Mouse (Mus musculus) limb, embryonic 12.5 days (tissue): ENCODE data around the gene Rbbp4. TPM values are rescaled to one million over a fixed set of nuclear protein-coding genes. Genes with fewer than 3 reads are reported as not detected.

Experiments used
- ATAC-seq: fragments of 200-750 bp; cut with Nextera tagmentation; 2 replicates; pipeline ENCODE4 v1.8.0; 2017; ENCODE audit warnings: low read depth, moderate TSS enrichment; ENCODE audit not compliant: insufficient number of reproducible peaks, insufficient read depth, low FRiP score, low TSS enrichment
- H3K27ac ChIP-seq: fragments of 300-500 bp; sonication (generic); 2 replicates; pipeline ENCODE4 v1.5.1; 2016; ENCODE audit warnings: mild to moderate bottlenecking, moderate library complexity
- H3K27me3 ChIP-seq: fragments of 300-500 bp; sonication (generic); 2 replicates; pipeline ENCODE4 v1.6.1; 2016; ENCODE audit warnings: mild to moderate bottlenecking, moderate library complexity
- H3K36me3 ChIP-seq: fragments of 300-500 bp; sonication (generic); 2 replicates; pipeline ENCODE4 v1.6.1; 2016; ENCODE audit warnings: mild to moderate bottlenecking, moderate library complexity
- H3K4me1 ChIP-seq: fragments of 300-500 bp; sonication (generic); replicated peaks from 2 replicates; pipeline ENCODE4 v1.6.1; 2016
- H3K4me2 ChIP-seq: fragments of 300-500 bp; sonication (generic); 2 replicates; pipeline ENCODE4 v1.6.1; 2016; ENCODE audit warnings: mild to moderate bottlenecking, moderate library complexity
- H3K4me3 ChIP-seq: fragments of 300-500 bp; sonication (generic); replicated peaks from 2 replicates; pipeline ENCODE4 v1.5.1; 2016; ENCODE audit warnings: mild to moderate bottlenecking
- H3K9ac ChIP-seq: fragments of 300-500 bp; sonication (generic); replicated peaks from 2 replicates; pipeline ENCODE4 v1.6.1; 2016; ENCODE audit warnings: mild to moderate bottlenecking, moderate library complexity
- H3K9me3 ChIP-seq: fragments of 300-500 bp; sonication (generic); 2 replicates; pipeline ENCODE4 v1.6.1; 2016; ENCODE audit warnings: mild to moderate bottlenecking, moderate library complexity
- WGBS: fragments of 180-500 bp; shearing (Covaris S2); methylation state at CpG from one replicate; pipeline ENCODE4 v1.1.7; 2016; 5-methylcytosine and 5-hydroxymethylcytosine counted together
- polyA plus RNA-seq: library from polyadenylated mRNA; unstranded; fragments of >200 nt; fragmentation: Nextera tagmentation; extraction: Ambion mirVana; gene quantifications from 2 replicates; pipeline ENCODE4 v1.2.1, GENCODE M21; 2016

The Rbbp4 gene
- polyA plus RNA-seq, 1 experiment from 2014 or later = 606 TPM

DNA sequence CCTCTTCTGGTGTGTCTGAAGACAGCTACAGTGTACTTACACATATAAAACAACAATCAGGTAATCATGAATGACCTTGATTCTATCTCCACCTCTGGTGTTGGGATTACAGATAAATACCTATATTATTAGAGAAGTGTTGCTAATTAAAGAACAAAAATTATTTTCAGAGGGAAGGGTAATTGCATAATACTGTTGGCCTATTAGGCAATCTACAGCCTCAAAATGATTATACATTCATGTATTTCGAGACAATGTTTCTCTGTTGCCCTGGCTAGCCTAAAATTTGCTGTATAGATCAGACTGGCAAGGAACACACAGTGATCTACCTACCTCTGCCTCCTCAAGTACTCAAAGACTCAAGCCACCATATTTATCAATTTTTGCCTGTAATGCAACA is 11.7 kb downstream of the Rbbp4 start:
- ATAC-seq = no peak
- Histone ChIP-seq H3K4me1 (no peaks in the 10 kb centered on the region), H3K9ac (no peak overlapping the region)

DNA sequence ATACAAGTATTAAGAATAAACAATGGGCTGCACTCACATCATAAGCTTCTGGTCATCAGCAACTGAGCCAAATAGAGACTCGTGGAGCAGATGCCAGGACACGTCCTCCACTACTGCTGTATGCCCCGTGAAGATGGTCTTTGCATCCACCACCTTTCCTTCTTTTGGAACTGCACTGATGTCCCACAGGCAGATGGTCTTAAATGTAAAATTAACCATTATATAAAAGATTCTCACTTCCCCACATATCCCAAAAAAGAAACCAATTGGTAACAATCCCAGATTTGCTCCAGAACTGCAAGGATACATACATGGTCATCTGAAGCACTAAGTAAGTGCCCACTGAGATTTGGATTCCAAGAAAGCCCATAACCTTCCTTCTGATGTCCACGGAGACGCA is 13.1 kb downstream of the Rbbp4 start:
- Histone ChIP-seq H3K9me3 (no peaks in the 10 kb centered on the region), H3K4me1 (no peaks in the 10 kb centered on the region), H3K4me3 (no peak overlapping the region), H3K4me2 (no peak overlapping the region), H3K36me3 (peaks cover 92% of the 10 kb centered on the region), H3K27me3 (no peaks in the 10 kb centered on the region), H3K9ac (no peak overlapping the region), H3K27ac (no peak overlapping the region)
- ATAC-seq = no peak
- 95% methylated on average over 5 of the region's 5 CpGs for WGBS

More for the DNA sequence above, 11.7 kb downstream of the Rbbp4 start:
- Histone ChIP-seq H3K9me3 (no peaks in the 10 kb centered on the region), H3K27me3 (no peaks in the 10 kb centered on the region), H3K36me3 (peaks cover 92% of the 10 kb centered on the region), H3K4me3 (no peak overlapping the region), H3K27ac (no peak overlapping the region), H3K4me2 (no peak overlapping the region)
- WGBS = 94% methylated on average over 1 of the region's 1 CpGs

DNA sequence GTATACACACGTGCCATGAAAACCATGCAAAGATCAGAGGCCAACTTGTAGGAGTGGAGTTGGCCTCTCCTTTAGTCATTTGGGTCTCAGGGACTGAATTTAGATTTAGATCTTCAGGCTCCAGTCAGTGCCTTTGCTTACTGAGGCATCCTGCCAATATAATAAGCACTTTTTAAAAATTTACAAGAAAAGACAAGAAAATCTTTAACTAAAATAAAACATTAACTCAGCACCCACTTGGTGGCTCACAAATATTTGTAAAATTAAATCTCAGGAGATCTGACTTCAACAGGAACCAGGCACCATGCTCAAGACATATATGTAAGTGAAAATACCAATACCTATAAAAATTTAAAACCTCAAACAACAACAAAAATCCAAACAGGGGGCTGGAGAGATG is 14.3 kb downstream of the Rbbp4 start:
- no peaks in the 10 kb centered on the region for H3K4me1 ChIP-seq
- 95% methylated on average over 1 of the region's 1 CpGs for WGBS

DNA sequence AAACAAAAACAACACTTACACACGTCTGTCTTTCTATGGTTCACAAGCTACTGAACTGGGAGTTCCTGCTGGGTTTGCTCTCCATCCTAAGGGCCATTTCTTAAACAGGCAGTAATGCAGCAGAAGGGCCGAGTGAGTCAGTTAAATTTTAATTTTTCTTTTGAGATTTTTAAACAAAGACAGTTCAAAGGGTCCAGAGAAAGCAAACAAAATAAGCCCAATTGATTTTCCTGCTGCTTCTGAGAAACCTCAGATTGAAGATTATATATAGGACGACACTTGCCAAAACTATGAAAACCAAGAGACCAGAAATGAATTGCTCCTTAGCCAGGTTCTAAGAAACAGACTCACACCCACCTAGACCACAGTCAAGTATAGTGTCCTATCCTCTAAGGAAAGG is 21.3 kb downstream of the Rbbp4 start:
- H3K9me3 ChIP-seq = no peaks in the 10 kb centered on the region
- ATAC-seq = no peak
- H3K4me2 ChIP-seq = no peak overlapping the region
- H3K27me3 ChIP-seq = no peaks in the 10 kb centered on the region
- 89% methylated on average over 3 of the region's 3 CpGs for WGBS
- H3K36me3 ChIP-seq = peaks cover 99% of the 10 kb centered on the region
- H3K9ac ChIP-seq = no peak overlapping the region
- H3K27ac ChIP-seq = no peak overlapping the region
- H3K4me1 ChIP-seq = no peaks in the 10 kb centered on the region
- no peak overlapping the region for H3K4me3 ChIP-seq

More for the DNA sequence above, 14.3 kb downstream of the Rbbp4 start:
- Histone ChIP-seq H3K27me3 (no peaks in the 10 kb centered on the region), H3K4me2 (no peak overlapping the region), H3K27ac (no peak overlapping the region), H3K4me3 (no peak overlapping the region), H3K9me3 (no peaks in the 10 kb centered on the region), H3K36me3 (peaks cover 92% of the 10 kb centered on the region), H3K9ac (no peak overlapping the region)
- ATAC-seq = no peak

DNA sequence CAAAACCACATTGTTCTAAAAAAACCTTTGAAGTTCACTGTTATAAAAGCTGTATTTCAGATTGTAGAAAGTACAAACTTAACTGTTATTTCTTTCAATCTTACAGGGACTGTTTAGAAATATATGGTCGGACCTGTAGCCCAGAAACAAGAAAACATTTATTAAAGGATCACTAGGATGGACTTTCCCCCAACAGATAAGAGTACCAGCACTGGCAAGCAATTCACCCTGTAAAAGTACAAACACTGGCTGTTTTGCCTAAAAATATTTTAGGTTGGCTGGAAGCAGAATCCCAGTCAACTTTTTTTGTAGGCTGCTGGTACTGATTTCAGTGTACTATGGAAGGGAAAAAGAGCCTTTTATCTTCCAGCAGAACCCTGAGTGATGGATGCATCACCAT is 27.2 kb downstream of the Rbbp4 start:
- Histone ChIP-seq H3K4me1 (peaks cover 7% of the 10 kb centered on the region), H3K9ac (no peak overlapping the region), H3K9me3 (no peaks in the 10 kb centered on the region), H3K4me3 (no peak overlapping the region), H3K4me2 (no peak overlapping the region), H3K36me3 (peaks cover 76% of the 10 kb centered on the region), H3K27ac (no peak overlapping the region), H3K27me3 (no peaks in the 10 kb centered on the region)
- no peak for ATAC-seq
- WGBS = 94% methylated on average over 1 of the region's 1 CpGs

DNA sequence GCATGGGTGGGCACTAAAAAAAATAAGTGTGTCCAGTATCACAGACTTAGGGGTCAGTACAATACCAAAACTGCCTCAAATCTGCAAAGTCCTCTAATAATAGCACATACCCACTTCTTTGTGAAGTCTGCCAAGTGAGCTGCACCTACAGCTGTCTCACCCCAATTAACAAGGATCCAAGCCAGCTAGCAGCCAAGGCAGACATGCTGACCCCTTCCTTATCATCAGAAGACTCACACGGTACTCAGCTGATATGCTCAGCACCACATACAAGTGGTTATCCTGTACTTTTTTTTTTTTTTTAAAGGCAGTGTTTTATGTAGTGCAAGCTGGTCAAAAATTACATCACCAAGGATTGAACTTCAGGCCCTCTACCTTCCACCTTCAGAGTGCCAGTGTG is 30.9 kb downstream of the Rbbp4 start:
- ATAC-seq = no peak
- Histone ChIP-seq H3K9me3 (0 out of 2 replicates have a peak, but pooled peaks cover 12% of the 10 kb centered on the region), H3K36me3 (peaks cover 40% of the 10 kb centered on the region), H3K4me2 (no peak overlapping the region), H3K4me3 (no peak overlapping the region), H3K27ac (no peak overlapping the region), H3K9ac (no peak overlapping the region), H3K27me3 (no peaks in the 10 kb centered on the region), H3K4me1 (peaks cover 7% of the 10 kb centered on the region)
- WGBS = 71% methylated on average over 1 of the region's 1 CpGs

DNA sequence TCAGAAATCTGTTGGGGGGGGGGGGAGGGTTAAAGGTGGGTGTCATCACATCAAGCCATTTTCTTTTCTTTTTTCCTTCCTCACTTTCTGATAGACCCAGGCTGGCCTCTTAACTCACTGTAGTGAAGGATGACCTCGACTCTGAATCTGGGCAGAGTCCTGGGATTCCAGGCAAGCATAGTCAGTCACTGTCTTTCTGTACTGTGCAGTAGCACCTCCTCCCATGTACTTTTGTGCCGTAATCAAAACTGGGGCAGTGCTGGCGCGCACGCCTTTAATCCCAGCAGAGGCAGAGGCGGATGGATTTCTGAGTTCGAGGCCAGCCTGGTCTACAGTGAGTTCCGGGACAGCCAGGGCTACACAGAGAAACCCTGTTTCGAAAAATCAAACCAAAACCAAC is 31.4 kb downstream of the Rbbp4 start:
- WGBS = 89% methylated on average over 9 of the region's 9 CpGs
- Histone ChIP-seq H3K4me3 (no peak overlapping the region), H3K4me2 (no peak overlapping the region), H3K27ac (no peak overlapping the region), H3K27me3 (no peaks in the 10 kb centered on the region), H3K4me1 (peaks cover 7% of the 10 kb centered on the region), H3K9ac (no peak overlapping the region), H3K9me3 (0 out of 2 replicates have a peak, but pooled peaks cover 12% of the 10 kb centered on the region), H3K36me3 (peaks cover 35% of the 10 kb centered on the region)
- ATAC-seq = no peak

DNA sequence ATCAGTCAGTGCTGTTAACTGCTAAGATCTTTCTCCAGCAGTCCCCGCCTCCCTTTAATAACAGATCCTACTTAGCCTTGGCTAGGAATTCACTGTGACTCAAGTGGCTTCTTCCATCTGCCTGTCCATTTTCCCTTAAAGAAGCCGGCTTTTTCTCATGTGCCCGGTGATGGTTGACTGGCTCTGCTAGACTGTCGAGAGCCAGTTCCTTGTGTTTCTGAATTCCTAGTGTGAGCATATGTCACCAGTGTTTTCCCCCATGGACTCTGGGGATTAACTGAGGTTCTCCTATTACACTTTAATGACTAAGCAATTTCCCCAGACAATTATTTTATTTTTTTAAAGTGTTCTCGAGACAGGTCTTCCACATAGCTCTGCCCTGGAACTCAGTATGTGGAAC is 31.8 kb downstream of the Rbbp4 start:
- whole genome bisulfite sequencing = 68% methylated on average over 5 of the region's 5 CpGs
- Histone ChIP-seq H3K4me1 (peaks cover 8% of the 10 kb centered on the region), H3K36me3 (peaks cover 31% of the 10 kb centered on the region), H3K4me2 (no peak overlapping the region), H3K27me3 (no peaks in the 10 kb centered on the region), H3K9ac (no peak overlapping the region), H3K4me3 (no peak overlapping the region), H3K9me3 (0 out of 2 replicates have a peak, but pooled peaks cover 12% of the 10 kb centered on the region), H3K27ac (no peak overlapping the region)
- no peak for ATAC-seq

DNA sequence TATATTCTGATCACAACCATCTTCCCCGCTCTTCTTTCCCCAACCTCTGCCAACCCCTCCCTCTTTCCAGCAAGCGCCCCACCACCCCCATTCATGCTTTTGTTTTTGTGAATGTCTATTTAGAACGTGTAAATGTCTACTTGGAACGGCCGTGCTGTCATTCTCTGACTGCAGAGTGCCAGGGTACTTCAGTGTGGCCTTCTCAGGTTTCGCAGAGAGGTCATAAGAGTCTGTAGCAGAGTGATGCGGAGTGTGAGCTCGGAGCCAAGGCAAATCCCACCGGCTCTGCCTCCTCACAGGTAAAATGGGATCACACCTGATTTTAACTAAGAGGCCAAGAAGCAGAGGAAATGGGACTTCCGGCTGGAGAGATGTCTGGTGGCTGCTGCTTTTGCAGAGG is 36.0 kb downstream of the Rbbp4 start:
- 49% methylated on average over 10 of the region's 10 CpGs for WGBS
- no peak for ATAC-seq
- H3K27ac ChIP-seq = no peak overlapping the region

DNA sequence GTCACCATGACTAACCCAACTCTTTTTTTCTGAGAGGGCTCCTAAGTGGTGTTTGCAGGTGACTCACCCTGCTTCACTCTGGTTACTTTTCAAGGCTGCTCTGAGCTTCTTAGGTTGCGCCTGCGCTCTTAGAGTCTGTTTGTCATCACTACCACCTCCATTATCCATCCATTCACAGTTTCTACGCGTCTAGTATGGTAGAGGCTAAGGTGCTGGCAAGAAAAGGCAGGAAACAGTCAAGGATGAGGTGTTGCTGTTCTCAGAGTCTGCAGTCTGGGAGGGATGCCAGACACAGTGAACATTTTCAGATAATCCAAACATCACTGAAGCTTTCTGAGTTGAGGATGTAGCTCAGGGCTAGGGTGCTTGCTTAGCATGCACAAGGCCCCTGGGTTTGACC is 37.4 kb downstream of the Rbbp4 start:
- H3K36me3 ChIP-seq = no peaks in the 10 kb centered on the region
- H3K27ac ChIP-seq = no peak overlapping the region
- 0 out of 2 replicates have a peak, but pooled peaks cover 12% of the 10 kb centered on the region for H3K9me3 ChIP-seq
- H3K4me2 ChIP-seq = no peak overlapping the region
- H3K4me1 ChIP-seq = peaks cover 16% of the 10 kb centered on the region
- H3K9ac ChIP-seq = no peak overlapping the region
- no peak for ATAC-seq
- H3K27me3 ChIP-seq = 0 out of 2 replicates have a peak, but pooled peaks cover 15% of the 10 kb centered on the region
- 89% methylated on average over 4 of the region's 4 CpGs for WGBS
- H3K4me3 ChIP-seq = no peak overlapping the region

More for the DNA sequence above, 36.0 kb downstream of the Rbbp4 start:
- H3K4me1 ChIP-seq = peaks cover 17% of the 10 kb centered on the region
- no peak overlapping the region for H3K4me2 ChIP-seq
- no peak overlapping the region for H3K9ac ChIP-seq
- H3K9me3 ChIP-seq = 0 out of 2 replicates have a peak, but pooled peaks cover 12% of the 10 kb centered on the region
- 0 out of 2 replicates have a peak, but pooled peaks cover 4% of the 10 kb centered on the region for H3K27me3 ChIP-seq
- no peaks in the 10 kb centered on the region for H3K36me3 ChIP-seq
- H3K4me3 ChIP-seq = no peak overlapping the region

DNA sequence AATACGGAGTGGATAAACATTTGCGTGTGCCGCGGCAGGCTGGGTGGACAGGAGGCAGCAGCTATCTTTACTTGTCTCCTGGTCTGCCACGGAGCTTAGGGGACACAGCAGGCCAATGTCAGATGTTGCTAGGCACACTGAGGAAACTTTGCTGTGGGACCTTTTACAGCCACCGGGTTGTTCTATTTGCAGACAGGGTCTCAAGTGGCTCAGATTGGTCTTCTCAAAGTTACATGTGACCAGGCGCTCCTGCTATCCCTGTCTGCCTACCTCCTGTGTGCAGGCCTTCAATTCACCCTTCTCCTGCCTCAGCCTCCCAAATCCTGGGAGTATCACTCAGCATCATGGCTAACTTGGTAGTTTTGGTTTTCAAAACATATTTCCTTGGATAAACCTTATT is 39.1 kb downstream of the Rbbp4 start:
- H3K27ac ChIP-seq = no peak overlapping the region
- no peaks in the 10 kb centered on the region for H3K36me3 ChIP-seq
- H3K9ac ChIP-seq = no peak overlapping the region
- H3K27me3 ChIP-seq = 0 out of 2 replicates have a peak, but pooled peaks cover 16% of the 10 kb centered on the region
- peaks cover 16% of the 10 kb centered on the region for H3K4me1 ChIP-seq
- 0 out of 2 replicates have a peak, but pooled peaks cover 5% of the 10 kb centered on the region for H3K9me3 ChIP-seq
- ATAC-seq = no peak
- WGBS = 90% methylated on average over 7 of the region's 7 CpGs
- H3K4me2 ChIP-seq = no peak overlapping the region
- no peak overlapping the region for H3K4me3 ChIP-seq

DNA sequence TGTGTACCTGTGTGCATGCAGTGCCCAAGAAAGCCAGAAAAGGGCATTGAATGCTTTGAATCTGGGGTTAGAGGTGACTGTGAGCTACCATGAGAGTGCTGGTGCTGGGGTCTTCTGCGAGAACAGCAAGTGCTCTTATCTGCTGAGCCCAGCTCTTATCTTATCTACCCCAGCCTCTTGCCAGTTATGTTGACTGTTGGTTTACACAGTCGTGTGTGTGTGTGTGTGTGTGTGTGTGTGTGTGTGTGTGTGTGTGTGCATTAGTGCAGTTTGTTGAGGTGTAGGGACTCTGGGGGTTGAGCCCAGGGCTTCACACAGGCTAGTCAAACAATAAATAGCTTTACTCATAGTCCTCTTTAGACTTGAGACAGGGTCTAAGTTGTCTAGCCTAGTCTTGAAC is 40.0 kb downstream of the Rbbp4 start:
- 74% methylated on average over 2 of the region's 2 CpGs for WGBS
- Histone ChIP-seq H3K9me3 (no peaks in the 10 kb centered on the region), H3K27ac (no peak overlapping the region), H3K4me1 (peaks cover 16% of the 10 kb centered on the region), H3K36me3 (no peaks in the 10 kb centered on the region), H3K9ac (no peak overlapping the region), H3K4me3 (no peak overlapping the region), H3K4me2 (no peak overlapping the region), H3K27me3 (0 out of 2 replicates have a peak, but pooled peaks cover 16% of the 10 kb centered on the region)
- no peak for ATAC-seq
